Mouse (Mus musculus): Measurements from ENCODE around the gene Plcl2. TPM values are rescaled to one million over a fixed set of nuclear protein-coding genes. Genes with fewer than 3 reads are reported as not detected.
"Not testable (repeated sequence)": the region's sequence is repeated elsewhere in the genome, so short reads cannot be mapped to it uniquely, and the experiment has no call there.

Gene Plcl2
- polyA plus RNA-seq, 1 experiment = not detected

GRCm38 (mm10) chr17:50641879-50642278 is 132.7 kb downstream of the Plcl2 start:
- no peak overlapping the region for H3K27ac ChIP-seq (ENCODE audit: insufficient read depth, low read depth, low read length)
- peaks cover 9% of the 10 kb centered on the region for H3K4me1 ChIP-seq (ENCODE audit: control insufficient read depth, insufficient read depth, low read length)
- 100% methylated on average over 1 of the region's 1 CpGs for WGBS
- TF ChIP-seq POLR2A (IDR thresholded peaks at IDR 0.05; ENCODE audit: insufficient read depth, low read depth, low read length) (no peak), CTCF (IDR thresholded peaks at IDR 0.05; ENCODE audit: insufficient read depth, low read depth, low read length) (no peak)
- no peak overlapping the region for H3K4me3 ChIP-seq (ENCODE audit: insufficient read depth, low read depth, low read length)

GRCm38 (mm10) chr17:50643356-50643755 is 134.2 kb downstream of the Plcl2 start:
- TF ChIP-seq CTCF (IDR thresholded peaks at IDR 0.05; ENCODE audit: insufficient read depth, low read depth, low read length) (no peak), POLR2A (IDR thresholded peaks at IDR 0.05; ENCODE audit: insufficient read depth, low read depth, low read length) (no peak)
- Histone ChIP-seq H3K4me3 (ENCODE audit: insufficient read depth, low read depth, low read length) (no peak overlapping the region), H3K4me1 (ENCODE audit: control insufficient read depth, insufficient read depth, low read length) (peaks cover 9% of the 10 kb centered on the region), H3K27ac (ENCODE audit: insufficient read depth, low read depth, low read length) (no peak overlapping the region)
- 27% methylated on average over 6 of the region's 6 CpGs for whole genome bisulfite sequencing

- WGBS = 36% methylated on average over 6 of the region's 6 CpGs
- peaks cover 9% of the 10 kb centered on the region for H3K4me1 ChIP-seq (ENCODE audit: control insufficient read depth, insufficient read depth, low read length)
- TF ChIP-seq POLR2A (IDR thresholded peaks at IDR 0.05; ENCODE audit: insufficient read depth, low read depth, low read length) = no peak
- no peak for TF ChIP-seq CTCF (IDR thresholded peaks at IDR 0.05; ENCODE audit: insufficient read depth, low read depth, low read length)
- H3K27ac ChIP-seq (ENCODE audit: insufficient read depth, low read depth, low read length) = no peak overlapping the region
- H3K4me3 ChIP-seq (ENCODE audit: insufficient read depth, low read depth, low read length) = no peak overlapping the region
These were observed 134.8 kb downstream of the Plcl2 start for GRCm38 (mm10) chr17:50643989-50644388.

- H3K4me3 ChIP-seq (ENCODE audit: insufficient read depth, low read depth, low read length); H3K27ac ChIP-seq (ENCODE audit: insufficient read depth, low read depth, low read length); H3K4me1 ChIP-seq (ENCODE audit: control insufficient read depth, insufficient read depth, low read length): not testable (repeated sequence)
- WGBS = 98% methylated on average over 4 of the region's 4 CpGs
These were observed 138.9 kb downstream of the Plcl2 start for GRCm38 (mm10) chr17:50648141-50648540.

GRCm38 (mm10) chr17:50648757-50649419 is 139.7 kb downstream of the Plcl2 start:
- TF ChIP-seq POLR2A (IDR thresholded peaks at IDR 0.05; ENCODE audit: insufficient read depth, low read depth, low read length) (no peak), CTCF (IDR thresholded peaks at IDR 0.05; ENCODE audit: insufficient read depth, low read depth, low read length) (no peak)
- Histone ChIP-seq H3K27ac (ENCODE audit: insufficient read depth, low read depth, low read length) (no peak overlapping the region), H3K4me1 (ENCODE audit: control insufficient read depth, insufficient read depth, low read length) (peaks cover 4% of the 10 kb centered on the region), H3K4me3 (ENCODE audit: insufficient read depth, low read depth, low read length) (no peak overlapping the region)
- 91% methylated on average over 6 of the region's 6 CpGs for WGBS

DNA sequence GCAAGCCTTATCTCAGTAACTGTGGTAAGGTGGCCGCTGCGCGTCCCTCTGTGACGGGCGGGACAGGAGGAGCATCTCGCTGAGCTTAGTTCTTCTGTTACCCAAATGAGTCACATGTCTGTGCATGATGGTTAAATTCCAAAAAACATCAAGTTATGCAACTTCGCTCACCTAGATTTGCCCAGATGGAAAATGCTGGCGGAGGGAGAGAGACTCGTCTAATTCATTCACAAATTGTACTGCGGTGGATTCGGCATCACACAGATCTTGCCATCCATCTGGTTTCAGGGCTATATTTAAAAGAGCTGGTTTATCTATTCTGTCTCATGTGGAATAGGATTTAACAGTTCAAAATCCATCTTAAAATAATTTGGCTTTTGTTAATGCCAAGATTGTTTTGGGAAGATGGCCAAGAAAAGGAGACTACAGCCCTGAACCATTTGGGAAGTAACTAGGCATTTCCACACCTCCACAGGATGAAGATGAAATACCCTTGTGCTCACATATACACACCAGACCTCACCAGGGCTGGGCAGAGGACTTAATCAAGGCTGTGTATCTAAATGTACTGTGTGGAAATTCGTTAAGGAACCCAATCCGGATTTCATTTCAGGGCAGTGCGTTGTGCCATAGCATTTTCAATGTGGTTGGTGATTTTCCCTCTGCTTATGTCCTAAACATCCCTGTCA is 141.5 kb downstream of the Plcl2 start:
- Histone ChIP-seq H3K4me3 (ENCODE audit: insufficient read depth, low read depth, low read length) (no peak overlapping the region), H3K4me1 (ENCODE audit: control insufficient read depth, insufficient read depth, low read length) (no peaks in the 10 kb centered on the region), H3K27ac (ENCODE audit: insufficient read depth, low read depth, low read length) (no peak overlapping the region)
- 84% methylated on average over 14 of the region's 14 CpGs for WGBS
- TF ChIP-seq POLR2A (IDR thresholded peaks at IDR 0.05; ENCODE audit: insufficient read depth, low read depth, low read length) (no peak), CTCF (IDR thresholded peaks at IDR 0.05; ENCODE audit: insufficient read depth, low read depth, low read length) (no peak)

- H3K4me1 ChIP-seq (ENCODE audit: control insufficient read depth, insufficient read depth, low read length) = no peaks in the 10 kb centered on the region
- H3K27ac ChIP-seq (ENCODE audit: insufficient read depth, low read depth, low read length) = no peak overlapping the region
- H3K4me3 ChIP-seq (ENCODE audit: insufficient read depth, low read depth, low read length) = no peak overlapping the region
- WGBS = 76% methylated on average over 5 of the region's 5 CpGs
- TF ChIP-seq CTCF (IDR thresholded peaks at IDR 0.05; ENCODE audit: insufficient read depth, low read depth, low read length) (no peak), POLR2A (IDR thresholded peaks at IDR 0.05; ENCODE audit: insufficient read depth, low read depth, low read length) (no peak)
These were observed 145.7 kb downstream of the Plcl2 start for GRCm38 (mm10) chr17:50654741-50655415.

DNA sequence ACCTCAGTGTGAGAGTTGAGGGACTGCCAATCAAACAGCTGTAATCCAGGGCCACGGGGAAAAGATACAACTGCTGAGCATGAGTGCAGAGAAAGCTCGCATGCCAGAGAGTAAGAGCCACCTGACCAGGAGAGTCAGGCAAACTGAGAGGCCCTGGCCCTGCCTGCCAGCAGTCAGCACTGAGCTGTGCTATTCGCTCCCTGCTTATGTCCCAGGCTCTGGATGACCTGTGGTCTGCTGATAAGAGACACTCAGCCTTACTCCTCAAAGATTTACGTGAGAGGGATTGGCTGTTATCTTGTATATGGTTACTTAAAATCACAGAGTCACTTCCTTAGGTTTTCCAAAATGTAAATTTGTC is 146.2 kb downstream of the Plcl2 start:
- WGBS = 80% methylated on average over 4 of the region's 4 CpGs
- no peak for TF ChIP-seq CTCF (IDR thresholded peaks at IDR 0.05; ENCODE audit: insufficient read depth, low read depth, low read length)
- TF ChIP-seq POLR2A (IDR thresholded peaks at IDR 0.05; ENCODE audit: insufficient read depth, low read depth, low read length) = no peak

DNA sequence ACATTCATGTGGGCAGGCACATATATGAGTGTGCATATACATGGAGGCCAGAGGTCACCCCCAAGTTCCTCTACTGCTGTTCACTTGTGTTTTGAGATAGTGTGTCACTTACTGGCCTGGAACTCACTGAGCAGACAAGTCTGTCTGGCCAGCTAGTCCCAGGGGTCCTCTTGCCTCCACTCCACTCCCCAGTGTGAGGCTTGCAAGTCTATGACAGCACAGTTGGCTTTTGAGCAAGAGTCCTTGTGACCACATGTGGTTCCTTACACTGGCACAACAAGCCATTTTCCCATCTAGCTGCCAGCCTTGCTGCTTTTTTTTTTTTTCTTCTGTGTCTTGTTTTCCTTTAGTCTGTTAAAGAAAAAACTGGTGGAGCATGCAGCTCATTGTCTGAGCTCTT is 148.1 kb downstream of the Plcl2 start:
- TF ChIP-seq POLR2A (IDR thresholded peaks at IDR 0.05; ENCODE audit: insufficient read depth, low read depth, low read length) (no peak), CTCF (IDR thresholded peaks at IDR 0.05; ENCODE audit: insufficient read depth, low read depth, low read length) (no peak)
- no peak overlapping the region for H3K27ac ChIP-seq (ENCODE audit: insufficient read depth, low read depth, low read length)

More for the DNA sequence above, 146.2 kb downstream of the Plcl2 start:
- no peak overlapping the region for H3K27ac ChIP-seq (ENCODE audit: insufficient read depth, low read depth, low read length)
- H3K4me3 ChIP-seq (ENCODE audit: insufficient read depth, low read depth, low read length) = no peak overlapping the region
- no peaks in the 10 kb centered on the region for H3K4me1 ChIP-seq (ENCODE audit: control insufficient read depth, insufficient read depth, low read length)

More for the DNA sequence above, 148.1 kb downstream of the Plcl2 start:
- H3K4me3 ChIP-seq (ENCODE audit: insufficient read depth, low read depth, low read length) = no peak overlapping the region
- no peaks in the 10 kb centered on the region for H3K4me1 ChIP-seq (ENCODE audit: control insufficient read depth, insufficient read depth, low read length)
